Comparison of ENCODE assay signal across 8 mouse cellular contexts in genomic region chr7:27408379-27409176, GRCm38 (mm10). TPM values are rescaled to one million over a fixed set of nuclear protein-coding genes. Genes with fewer than 3 reads are reported as not detected.
DNase-seq lines count a peak whose midpoint lies in the region; ATAC-seq and TF ChIP-seq lines count a peak whose summit lies in the region.

No protein-coding gene starts in this region.

- no peak for TF ChIP-seq POLR2A in lung, adult 2 months (IDR thresholded peaks at IDR 0.05; ENCODE audit: borderline replicate concordance, extremely low read depth, low read depth, low read length)

- H3K4me3 ChIP-seq in ES-E14 (ENCODE audit: insufficient read depth in 1 of 2, low read depth in 1 of 2, low read length in 2 of 2, poor library complexity in 1 of 2, severe bottlenecking in 1 of 2): peak overlapping the region; percentile 67 to 68
- peak overlapping the region; percentile 47 for H3K4me3 ChIP-seq in forebrain, embryonic 12.5 days (replicated peaks)
- no peak overlapping the region for H3K4me3 ChIP-seq in lung, adult 2 months (replicated peaks; ENCODE audit: extremely low read depth, low read depth, low read length)
- peak overlapping the region; percentile 31 for H3K4me3 ChIP-seq in neural tube, embryonic 14.5 days (ENCODE audit: low read depth, low read length)

- H3K27me3 ChIP-seq in forebrain, embryonic 12.5 days: peaks cover 76% of the 10 kb centered on the region
- peaks cover 56% of the 10 kb centered on the region for H3K27me3 ChIP-seq in neural tube, embryonic 14.5 days (ENCODE audit: control insufficient read depth, insufficient read depth, low read length)

- H3K4me1 ChIP-seq in ES-E14 (ENCODE audit: control insufficient read depth in 2 of 2, insufficient read depth in 2 of 2, low read length in 2 of 2, poor library complexity in 1 of 2): peaks cover 0 to 9% of the 10 kb centered on the region in 2 experiments; a peak in 1 of 4 replicates
- peaks cover 15% of the 10 kb centered on the region for H3K4me1 ChIP-seq in forebrain, embryonic 12.5 days
- no peaks in the 10 kb centered on the region for H3K4me1 ChIP-seq in lung, adult 2 months (ENCODE audit: control insufficient read depth, insufficient read depth, low read length)
- H3K4me1 ChIP-seq in neural tube, embryonic 14.5 days (ENCODE audit: control insufficient read depth, insufficient read depth, low read length): peaks cover 3% of the 10 kb centered on the region; the same call in 1 of the 2 replicates

- no peaks in the 10 kb centered on the region for H3K36me3 ChIP-seq in ES-E14 (ENCODE audit: control insufficient read depth, insufficient read depth, low read length, poor library complexity, severe bottlenecking)
- H3K36me3 ChIP-seq in forebrain, embryonic 12.5 days (replicated peaks): no peaks in the 10 kb centered on the region
- no peaks in the 10 kb centered on the region for H3K36me3 ChIP-seq in neural tube, embryonic 14.5 days (ENCODE audit: control insufficient read depth, insufficient read depth, low read length)

- no peak for DNase-seq in ES-E14 (ENCODE audit: low read depth, low spot score)
- DNase-seq in cerebellum, adult 11-12 months: peak; percentile 90
- DNase-seq in heart, postnatal 10 days: peak; percentile 80 to 81
- peak; percentile 52 to 73 for DNase-seq in kidney, postnatal 25 days
- DNase-seq in lung, adult 2 months: peak; percentile 68
- peak; percentile 14 to 23 for DNase-seq in thymus, adult 18-20 months

- 0 out of 2 replicates have a peak, but pooled peaks have one; percentile 29 for TF ChIP-seq CTCF in lung, adult 2 months (IDR thresholded peaks at IDR 0.05; ENCODE audit: insufficient read depth, low read length)

- intact Hi-C loops in heart, postnatal 10 days (cut with DNase I): loop anchor here (2.0 kb wide), 1 partner anchor 118 kb away; no protein-coding TSS in a partner anchor

- H3K27ac ChIP-seq in ES-E14 (ENCODE audit: insufficient read depth, low read depth, low read length, poor library complexity, severe bottlenecking): no peak overlapping the region
- no peak overlapping the region for H3K27ac ChIP-seq in forebrain, embryonic 12.5 days
- H3K27ac ChIP-seq in neural tube, embryonic 14.5 days (ENCODE audit: low read depth, low read length): no peak overlapping the region

- in situ Hi-C loops in ES-E14 (cut with MboI; ENCODE audit: low sequenced_read_pairs in 2 of 2, unreplicated experiment in 2 of 2): no loop called here

- ATAC-seq in forebrain, embryonic 12.5 days (ENCODE audit: low FRiP score): peak; percentile 82
- ATAC-seq in neural tube, embryonic 14.5 days (ENCODE audit: low read depth): peak; percentile 71

- H3K4me2 ChIP-seq in forebrain, embryonic 12.5 days: peak overlapping the region; percentile 79
- H3K4me2 ChIP-seq in neural tube, embryonic 14.5 days (ENCODE audit: low read depth, low read length): peak overlapping the region; percentile 54

- under 1% methylated on average over 92 of the region's 96 CpGs for whole genome bisulfite sequencing in forebrain, embryonic 12.5 days
- under 1% methylated on average over 96 of the region's 96 CpGs for WGBS in lung, adult 2 months
- WGBS in neural tube, embryonic 14.5 days: under 1% methylated on average over 77 of the region's 96 CpGs

- H3K9me3 ChIP-seq in ES-E14 (ENCODE audit: control insufficient read depth, insufficient read depth, low read depth, low read length): no peaks in the 10 kb centered on the region
- peaks cover 8% of the 10 kb centered on the region; the same call in 1 of the 2 replicates for H3K9me3 ChIP-seq in forebrain, embryonic 12.5 days
- H3K9me3 ChIP-seq in neural tube, embryonic 14.5 days (ENCODE audit: control insufficient read depth, low read length): peaks cover 3% of the 10 kb centered on the region; the same call in 1 of the 2 replicates

- H3K9ac ChIP-seq in ES-E14 (ENCODE audit: insufficient read depth, low read depth, low read length, poor library complexity, severe bottlenecking): peak overlapping the region; percentile 16
- H3K9ac ChIP-seq in forebrain, embryonic 12.5 days: peak overlapping the region; percentile 29
- H3K9ac ChIP-seq in neural tube, embryonic 14.5 days (replicated peaks; ENCODE audit: low read depth, low read length): no peak overlapping the region

TF ChIP-seq in ES-E14, 5 proteins besides CTCF, POLR2A, EP300 and RAD21:
- TF ChIP-seq CHD2 (IDR thresholded peaks at IDR 0.05; ENCODE audit: low read depth, low read length) (no peak), MAFK (IDR thresholded peaks at IDR 0.05; ENCODE audit: insufficient read depth, low read depth, low read length) (no peak), ZNF384 (IDR thresholded peaks at IDR 0.05; ENCODE audit: low read depth, low read length) (no peak), HCFC1 (IDR thresholded peaks at IDR 0.05; ENCODE audit: borderline replicate concordance, insufficient read depth, low read length) (no peak; the same call in 1 of the 2 replicates), ZC3H11A (IDR thresholded peaks at IDR 0.05; ENCODE audit: borderline replicate concordance, low read depth, low read length) (no peak)

RNA-seq across cellular contexts. Expression of gene Sptbn4, which starts 38.9 kb away (rescaled TPM):
- 9.1 and 18.6 TPM in 2 replicates for total RNA-seq in ES-E14 (2012; rRNA removed)
- polyA plus RNA-seq in forebrain, embryonic 12.5 days (2016; fragmentation: Nextera tagmentation; extraction: Ambion mirVana): 0.47 and 1.3 TPM in 2 replicates
- under 1 TPM; 0.74 to 0.87 TPM for total RNA-seq in heart, postnatal 10 days (2021)
- 0.05 and 0.13 TPM in 2 replicates for polyA plus RNA-seq in lung, adult 2 months (2012; rRNA removed)
- 3.9 and 5.6 TPM in 2 replicates for polyA plus RNA-seq in neural tube, embryonic 14.5 days (2014; fragmentation: Nextera tagmentation; extraction: Ambion mirVana)

RNA-seq across cellular contexts. Expression of gene Blvrb, which starts 39.2 kb away (rescaled TPM):
- total RNA-seq in ES-E14 (2012; rRNA removed): 22.0 and 29.6 TPM in 2 replicates
- 18.1 and 22.2 TPM in 2 replicates for polyA plus RNA-seq in forebrain, embryonic 12.5 days (2016; fragmentation: Nextera tagmentation; extraction: Ambion mirVana)
- total RNA-seq in heart, postnatal 10 days (2021): 10 to 100 TPM; 38.2 to 40.8 TPM
- polyA plus RNA-seq in lung, adult 2 months (2012; rRNA removed): 71.6 and 78.8 TPM in 2 replicates
- 12.1 and 23.0 TPM in 2 replicates for polyA plus RNA-seq in neural tube, embryonic 14.5 days (2014; fragmentation: Nextera tagmentation; extraction: Ambion mirVana)

RNA-seq across cellular contexts. Expression of gene Gm20479, which starts 51.4 kb away (rescaled TPM):
- total RNA-seq in ES-E14 (2012; rRNA removed): 1.4 and 1.5 TPM in 2 replicates
- 1.5 TPM in 1 of 2 replicates, not detected in the other for polyA plus RNA-seq in forebrain, embryonic 12.5 days (2016; fragmentation: Nextera tagmentation; extraction: Ambion mirVana)
- total RNA-seq in heart, postnatal 10 days (2021): under 1 TPM in 1 of 2 experiments, not detected in 1; 0.99 TPM
- not detected in 2 replicates for polyA plus RNA-seq in lung, adult 2 months (2012; rRNA removed)
- polyA plus RNA-seq in neural tube, embryonic 14.5 days (2014; fragmentation: Nextera tagmentation; extraction: Ambion mirVana): not detected in 2 replicates

RNA-seq across cellular contexts. Expression of gene Shkbp1, which starts 52.8 kb away (rescaled TPM):
- total RNA-seq in ES-E14 (2012; rRNA removed): 28.8 and 45.5 TPM in 2 replicates
- polyA plus RNA-seq in forebrain, embryonic 12.5 days (2016; fragmentation: Nextera tagmentation; extraction: Ambion mirVana): 77.1 and 81.2 TPM in 2 replicates
- total RNA-seq in heart, postnatal 10 days (2021): 10 to 100 TPM; 13.8 to 17.5 TPM
- 76.4 and 85.1 TPM in 2 replicates for polyA plus RNA-seq in lung, adult 2 months (2012; rRNA removed)
- polyA plus RNA-seq in neural tube, embryonic 14.5 days (2014; fragmentation: Nextera tagmentation; extraction: Ambion mirVana): 29.6 and 35.6 TPM in 2 replicates
